Mouse (Mus musculus) intestine, embryonic 14.5 days (tissue): ENCODE measurements at regions not wholly inside any gene's neighbourhood (a gene's known extent, or its start where the extent isn't known, plus 50 kb on each side); places are given as distances from the start of the nearest gene placed in this dataset.
"Not testable (repeated sequence)": the region's sequence is repeated elsewhere in the genome, so short reads cannot be mapped to it uniquely, and the experiment has no call there.

ENCODE experiments used
- ATAC-seq: fragments of 200-750 bp; cut with Nextera tagmentation; replicated peaks from 2 replicates; pipeline ENCODE4 v1.8.0; 2017; ENCODE audit warnings: low read depth, moderate number of reproducible peaks, moderate TSS enrichment, moderate library complexity; ENCODE audit not compliant: low FRiP score, low TSS enrichment
- DNase-seq: peaks from one replicate; pipeline ENCODE4 v3.0.0-alpha.2; 2018; ENCODE audit warnings: low spot score
- H3K27ac ChIP-seq: fragments of 300-500 bp; sonication (generic); 2 replicates; pipeline ENCODE4 v1.5.1; 2014; ENCODE audit warnings: low read depth, mild to moderate bottlenecking, control low read depth
- H3K27me3 ChIP-seq: fragments of 300-500 bp; sonication (generic); replicated peaks from 2 replicates; pipeline ENCODE4 v1.6.1; 2014; ENCODE audit warnings: low read length, control low read depth; ENCODE audit not compliant: control insufficient read depth, insufficient read depth
- H3K36me3 ChIP-seq: fragments of 300-500 bp; sonication (generic); 2 replicates; pipeline ENCODE4 v1.6.1; 2014; ENCODE audit warnings: low read length, control low read depth; ENCODE audit not compliant: control insufficient read depth, insufficient read depth
- H3K4me1 ChIP-seq: fragments of 300-500 bp; sonication (generic); replicated peaks from 2 replicates; pipeline ENCODE4 v1.6.1; 2014; ENCODE audit warnings: low read length, control low read depth, mixed read lengths; ENCODE audit not compliant: control insufficient read depth, insufficient read depth
- H3K4me2 ChIP-seq: fragments of 300-500 bp; sonication (generic); 2 replicates; pipeline ENCODE4 v1.6.1; 2014; ENCODE audit warnings: low read length
- H3K4me3 ChIP-seq: fragments of 300-500 bp; sonication (generic); 2 replicates; pipeline ENCODE4 v1.5.1; 2014; ENCODE audit warnings: low read depth, low read length, control low read depth, mixed read lengths
- H3K9ac ChIP-seq: fragments of 300-500 bp; sonication (generic); 2 replicates; pipeline ENCODE4 v1.6.1; 2014; ENCODE audit warnings: mild to moderate bottlenecking, low read length
- H3K9me3 ChIP-seq: fragments of 300-500 bp; sonication (generic); 2 replicates; pipeline ENCODE4 v1.6.1; 2016; ENCODE audit warnings: low read length, control low read depth; ENCODE audit not compliant: control insufficient read depth
- WGBS: fragments of 180-500 bp; shearing (Covaris S2); extraction: QIAGEN DNeasy Blood & Tissue Kit; methylation state at CpG from one replicate; pipeline ENCODE4 v1.1.7; 2014; 5-methylcytosine and 5-hydroxymethylcytosine counted together

- WGBS: 55% methylated on average over 17 of the region's 17 CpGs
- Histone ChIP-seq H3K9me3 (no peaks in the 10 kb centered on the region), H3K36me3 (no peaks in the 10 kb centered on the region), H3K4me3 (no peak overlapping the region), H3K9ac (no peak overlapping the region), H3K4me1 (no peaks in the 10 kb centered on the region), H3K4me2 (no peak overlapping the region), H3K27me3 (0 out of 2 replicates have a peak, but pooled peaks cover 2% of the 10 kb centered on the region), H3K27ac (no peak overlapping the region)
- no peak for ATAC-seq
- no peak for DNase-seq
Observed at GRCm38 (mm10) chr2:114411940-114412715, 210.9 kb upstream of the Zfp770 start.

DNA sequence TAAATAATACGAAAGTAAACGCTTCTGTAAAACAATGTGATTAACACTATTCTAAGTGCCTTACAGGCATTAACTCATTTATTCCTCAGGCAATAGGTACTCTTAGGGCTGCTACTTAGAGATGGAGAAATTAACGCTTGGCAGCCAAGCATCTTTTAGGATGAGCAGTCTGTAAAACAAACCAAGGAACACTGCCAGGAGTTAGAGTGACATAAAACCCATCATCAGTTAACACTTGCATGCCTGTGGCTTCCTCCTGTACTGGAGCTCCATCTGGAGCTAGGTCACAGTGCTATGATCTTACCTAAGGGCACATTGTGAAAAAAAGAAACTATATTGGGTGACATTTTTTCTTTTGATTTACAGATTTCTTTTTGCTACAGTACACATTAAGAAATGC lies 209.4 kb upstream of the Zfp770 start:
- no peaks in the 10 kb centered on the region for H3K36me3 ChIP-seq
- H3K4me3 ChIP-seq: no peak overlapping the region
- H3K9me3 ChIP-seq: no peaks in the 10 kb centered on the region
- 72% methylated on average over 3 of the region's 3 CpGs for WGBS
- H3K27ac ChIP-seq: no peak overlapping the region
- H3K4me1 ChIP-seq: no peaks in the 10 kb centered on the region
- H3K4me2 ChIP-seq: no peak overlapping the region
- 0 out of 2 replicates have a peak, but pooled peaks cover 2% of the 10 kb centered on the region for H3K27me3 ChIP-seq
- ATAC-seq (no peak), DNase-seq (no peak)
- no peak overlapping the region for H3K9ac ChIP-seq

GRCm38 (mm10) chr2:114409542-114409941 lies 208.3 kb upstream of the Zfp770 start:
- no peaks in the 10 kb centered on the region for H3K9me3 ChIP-seq
- ATAC-seq (no peak), DNase-seq (no peak)
- H3K4me2 ChIP-seq: no peak overlapping the region
- no peak overlapping the region for H3K9ac ChIP-seq
- no peak overlapping the region for H3K4me3 ChIP-seq
- H3K27me3 ChIP-seq: 0 out of 2 replicates have a peak, but pooled peaks cover 2% of the 10 kb centered on the region
- no peaks in the 10 kb centered on the region for H3K4me1 ChIP-seq
- H3K27ac ChIP-seq: no peak overlapping the region
- no peaks in the 10 kb centered on the region for H3K36me3 ChIP-seq

GRCm38 (mm10) chr2:114407408-114407807 lies 206.1 kb upstream of the Zfp770 start:
- Histone ChIP-seq H3K4me3 (no peak overlapping the region), H3K4me1 (no peaks in the 10 kb centered on the region), H3K9me3 (no peaks in the 10 kb centered on the region), H3K9ac (no peak overlapping the region), H3K36me3 (no peaks in the 10 kb centered on the region), H3K4me2 (no peak overlapping the region), H3K27me3 (0 out of 2 replicates have a peak, but pooled peaks cover 2% of the 10 kb centered on the region), H3K27ac (no peak overlapping the region)
- ATAC-seq: no peak
- DNase-seq: no peak
- 43% methylated on average over 5 of the region's 5 CpGs for WGBS

DNA sequence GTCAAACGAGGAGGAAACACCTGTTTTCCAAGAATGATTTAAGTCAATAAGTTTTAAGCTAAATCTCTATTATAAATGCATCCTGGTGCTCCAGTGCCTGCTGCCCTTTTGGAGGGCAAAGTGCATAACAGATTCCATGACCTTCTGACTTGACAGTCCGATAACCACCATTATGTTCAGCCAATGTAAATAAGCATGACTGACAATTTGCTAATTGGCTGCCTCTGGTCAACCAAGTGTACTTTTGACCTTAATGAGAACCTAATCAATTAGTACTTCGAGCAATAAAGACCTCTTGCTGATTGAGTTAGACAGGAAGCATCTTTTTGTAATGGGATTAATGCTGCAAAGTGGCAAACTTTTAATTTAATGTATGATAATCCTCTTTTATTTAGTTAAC lies 183.3 kb upstream of the Zfp770 start:
- no peak overlapping the region for H3K9ac ChIP-seq
- H3K4me1 ChIP-seq: no peaks in the 10 kb centered on the region
- H3K27me3 ChIP-seq: no peaks in the 10 kb centered on the region
- H3K36me3 ChIP-seq: no peaks in the 10 kb centered on the region
- no peak for ATAC-seq
- no peaks in the 10 kb centered on the region for H3K9me3 ChIP-seq
- WGBS: 36% methylated on average over 3 of the region's 3 CpGs
- DNase-seq: no peak
- H3K4me3 ChIP-seq: no peak overlapping the region
- no peak overlapping the region for H3K27ac ChIP-seq
- H3K4me2 ChIP-seq: no peak overlapping the region

DNA sequence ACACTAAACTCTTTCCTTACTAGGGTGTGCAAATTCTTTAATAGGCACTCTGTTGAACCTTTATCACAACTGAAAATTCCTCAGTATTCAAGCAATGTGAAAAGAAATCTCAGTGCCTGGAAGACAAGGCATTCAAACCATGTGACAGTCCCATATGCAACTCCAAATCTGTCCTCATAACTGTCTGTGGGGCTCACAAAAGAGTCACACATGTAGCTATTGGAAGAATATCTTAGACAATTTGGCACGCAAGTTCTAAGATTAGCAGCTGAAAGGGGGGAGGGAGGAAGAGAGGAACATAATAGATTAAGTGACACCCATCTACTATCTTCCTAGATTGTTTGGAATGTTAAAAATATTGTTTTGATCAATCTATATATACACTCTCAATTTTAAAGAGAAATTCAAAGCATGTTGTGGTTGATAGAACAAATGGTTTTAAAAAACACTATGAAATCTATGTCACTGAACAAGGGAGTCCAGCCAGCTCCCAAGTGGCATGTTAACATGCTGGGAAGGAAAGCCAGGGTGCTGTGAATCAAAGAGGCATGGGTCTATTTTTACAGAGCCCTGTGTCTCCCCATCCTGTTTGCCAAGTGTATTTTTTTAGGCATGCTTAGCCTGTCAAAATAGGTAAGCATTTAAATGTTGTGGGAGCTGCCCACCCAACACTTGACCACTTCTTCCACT lies 177.7 kb upstream of the Zfp770 start:
- Histone ChIP-seq H3K27ac (no peak overlapping the region), H3K9me3 (no peaks in the 10 kb centered on the region), H3K27me3 (no peaks in the 10 kb centered on the region), H3K4me1 (no peaks in the 10 kb centered on the region), H3K36me3 (no peaks in the 10 kb centered on the region), H3K4me3 (no peak overlapping the region), H3K9ac (no peak overlapping the region), H3K4me2 (no peak overlapping the region)
- WGBS: 88% methylated on average over 1 of the region's 1 CpGs
- ATAC-seq: no peak
- no peak for DNase-seq

- WGBS: 55% methylated on average over 7 of the region's 7 CpGs
- no peak overlapping the region for H3K4me2 ChIP-seq
Observed at GRCm38 (mm10) chr2:114373476-114373875, 172.2 kb upstream of the Zfp770 start.

GRCm38 (mm10) chr2:114353876-114354275 lies 152.6 kb upstream of the Zfp770 start:
- H3K4me1 ChIP-seq, H3K27me3 ChIP-seq, H3K9ac ChIP-seq, H3K27ac ChIP-seq, H3K4me2 ChIP-seq, H3K4me3 ChIP-seq, ATAC-seq, H3K36me3 ChIP-seq, DNase-seq, H3K9me3 ChIP-seq: not testable (repeated sequence)
- 80% methylated on average over 11 of the region's 11 CpGs for WGBS

More at GRCm38 (mm10) chr2:114373476-114373875, 172.2 kb upstream of the Zfp770 start:
- H3K4me1 ChIP-seq: no peaks in the 10 kb centered on the region
- no peak overlapping the region for H3K4me3 ChIP-seq
- no peaks in the 10 kb centered on the region for H3K27me3 ChIP-seq
- H3K9ac ChIP-seq: no peak overlapping the region
- ATAC-seq (no peak), DNase-seq (no peak)
- no peak overlapping the region for H3K27ac ChIP-seq
- H3K36me3 ChIP-seq: no peaks in the 10 kb centered on the region
- H3K9me3 ChIP-seq: no peaks in the 10 kb centered on the region
